Mouse (Mus musculus): ENCODE results near the gene Rnf123. TPM values are rescaled to one million over a fixed set of nuclear protein-coding genes. Genes with fewer than 3 reads are reported as not detected.

Rnf123 gene
- polyA plus RNA-seq, 2 experiments = 88.2 to 146 TPM

GRCm38 (mm10) chr9:108063361-108063760, 19.8 kb downstream of the Rnf123 start:
- Histone ChIP-seq H3K9ac (replicated peaks) (no peak overlapping the region), H3K27me3 (ENCODE audit: control insufficient read depth, insufficient read depth, low read length) (no peaks in the 10 kb centered on the region), H3K27ac (no peak overlapping the region), H3K9me3 (ENCODE audit: control insufficient read depth, low read length) (no peaks in the 10 kb centered on the region), H3K4me3 (ENCODE audit: insufficient read depth in 1 of 2, low read depth in 2 of 2, low read length in 2 of 2) (no peak overlapping the region), H3K36me3 (replicated peaks; ENCODE audit: control insufficient read depth, insufficient read depth, low read depth) (peaks cover 99% of the 10 kb centered on the region), H3K4me2 (ENCODE audit: low read depth) (no peak overlapping the region), H3K4me1 (replicated peaks; ENCODE audit: control insufficient read depth in 2 of 2, insufficient read depth in 2 of 2, low read length in 1 of 2) (no peaks in the 10 kb centered on the region)
- no peak for DNase-seq (ENCODE audit: low read depth in 3 of 3, low spot score in 3 of 3)
- ATAC-seq (ENCODE audit: insufficient read depth) = no peak
- WGBS (ENCODE audit: insufficient replicate concordance) = 72% methylated on average over 12 of the region's 12 CpGs
- TF ChIP-seq EP300 (IDR thresholded peaks at IDR 0.05; ENCODE audit: low read depth) (no peak), CTCF (IDR thresholded peaks at IDR 0.05; ENCODE audit: low read depth) (no peak)

DNA sequence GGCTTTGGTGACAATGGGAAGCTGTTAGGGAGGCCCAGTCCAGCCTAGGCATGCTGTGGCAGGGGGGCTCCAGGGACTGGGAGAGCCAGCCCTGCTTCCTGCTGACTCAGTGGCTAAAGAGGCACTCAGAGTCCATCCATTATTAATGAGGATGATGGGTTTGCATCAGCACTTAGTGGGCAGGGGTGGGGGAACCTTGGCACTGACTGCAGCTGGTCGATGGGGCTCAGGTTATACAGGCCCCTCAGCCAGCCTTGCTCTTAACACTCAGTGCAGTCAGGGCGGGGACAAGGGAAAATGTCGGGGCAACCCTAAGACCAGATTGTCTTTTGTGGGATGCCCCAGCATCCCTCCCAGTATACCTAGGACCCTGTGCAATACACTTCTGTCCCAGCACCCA, 21.0 kb downstream of the Rnf123 start:
- H3K4me3 ChIP-seq (ENCODE audit: insufficient read depth in 1 of 2, low read depth in 2 of 2, low read length in 2 of 2) = no peak overlapping the region
- H3K27me3 ChIP-seq (ENCODE audit: control insufficient read depth, insufficient read depth, low read length) = no peaks in the 10 kb centered on the region
- H3K9ac ChIP-seq (replicated peaks) = no peak overlapping the region
- 81% methylated on average over 3 of the region's 3 CpGs for WGBS (ENCODE audit: insufficient replicate concordance)
- H3K27ac ChIP-seq = no peak overlapping the region
- H3K9me3 ChIP-seq (ENCODE audit: control insufficient read depth, low read length) = no peaks in the 10 kb centered on the region
- no peaks in the 10 kb centered on the region for H3K4me1 ChIP-seq (replicated peaks; ENCODE audit: control insufficient read depth in 2 of 2, insufficient read depth in 2 of 2, low read length in 1 of 2)
- DNase-seq (ENCODE audit: low read depth in 3 of 3, low spot score in 3 of 3) = no peak
- TF ChIP-seq EP300 (IDR thresholded peaks at IDR 0.05; ENCODE audit: low read depth) (no peak), CTCF (IDR thresholded peaks at IDR 0.05; ENCODE audit: low read depth) (no peak)
- ATAC-seq (ENCODE audit: insufficient read depth) = no peak
- H3K36me3 ChIP-seq (replicated peaks; ENCODE audit: control insufficient read depth, insufficient read depth, low read depth) = peaks cover 99% of the 10 kb centered on the region
- H3K4me2 ChIP-seq (ENCODE audit: low read depth) = no peak overlapping the region

- no peak for TF ChIP-seq CTCF (IDR thresholded peaks at IDR 0.05; ENCODE audit: low read depth)
- TF ChIP-seq EP300 (IDR thresholded peaks at IDR 0.05; ENCODE audit: low read depth) = no peak
- no peak overlapping the region for H3K27ac ChIP-seq
- H3K4me2 ChIP-seq (ENCODE audit: low read depth) = no peak overlapping the region
- 92% methylated on average over 9 of the region's 9 CpGs for WGBS (ENCODE audit: insufficient replicate concordance)
- peaks cover 0 to 1% of the 10 kb centered on the region in 2 experiments; a peak in 2 of 4 replicates for H3K4me1 ChIP-seq (replicated peaks; ENCODE audit: control insufficient read depth in 2 of 2, insufficient read depth in 2 of 2, low read length in 1 of 2)
- DNase-seq (ENCODE audit: low read depth in 3 of 3, low spot score in 3 of 3) = no peak
- peaks cover 98% of the 10 kb centered on the region for H3K36me3 ChIP-seq (replicated peaks; ENCODE audit: control insufficient read depth, insufficient read depth, low read depth)
- no peaks in the 10 kb centered on the region for H3K9me3 ChIP-seq (ENCODE audit: control insufficient read depth, low read length)
- H3K27me3 ChIP-seq (ENCODE audit: control insufficient read depth, insufficient read depth, low read length) = no peaks in the 10 kb centered on the region
- H3K9ac ChIP-seq (replicated peaks) = no peak overlapping the region
- H3K4me3 ChIP-seq (ENCODE audit: insufficient read depth in 1 of 2, low read depth in 2 of 2, low read length in 2 of 2) = no peak overlapping the region
- ATAC-seq (ENCODE audit: insufficient read depth) = no peak
Observed at GRCm38 (mm10) chr9:108058291-108058690, 24.9 kb downstream of the Rnf123 start.

DNA sequence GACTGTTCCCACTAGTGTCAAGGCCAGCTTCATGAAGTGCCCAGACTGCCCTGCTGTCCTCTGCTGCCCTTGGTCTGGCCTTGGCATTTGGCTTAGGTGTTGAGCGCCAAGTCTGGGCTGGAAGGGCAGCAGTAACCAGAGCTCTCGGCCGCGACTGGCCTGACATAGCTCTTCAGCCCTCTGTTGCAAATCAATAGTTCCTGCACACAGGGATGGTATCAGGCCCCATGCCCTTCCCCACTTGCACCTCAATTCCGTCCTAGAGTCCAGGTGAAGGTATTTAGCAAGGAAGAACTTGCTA, 25.9 kb downstream of the Rnf123 start:
- Histone ChIP-seq H3K27me3 (ENCODE audit: control insufficient read depth, insufficient read depth, low read length) (no peaks in the 10 kb centered on the region), H3K27ac (no peak overlapping the region), H3K4me1 (replicated peaks; ENCODE audit: control insufficient read depth in 2 of 2, insufficient read depth in 2 of 2, low read length in 1 of 2) (peaks cover 0 to 6% of the 10 kb centered on the region in 2 experiments; a peak in 2 of 4 replicates), H3K4me3 (ENCODE audit: insufficient read depth in 1 of 2, low read depth in 2 of 2, low read length in 2 of 2) (no peak overlapping the region), H3K36me3 (replicated peaks; ENCODE audit: control insufficient read depth, insufficient read depth, low read depth) (peaks cover 93% of the 10 kb centered on the region), H3K9me3 (ENCODE audit: control insufficient read depth, low read length) (no peaks in the 10 kb centered on the region), H3K4me2 (ENCODE audit: low read depth) (no peak overlapping the region), H3K9ac (replicated peaks) (no peak overlapping the region)
- TF ChIP-seq EP300 (IDR thresholded peaks at IDR 0.05; ENCODE audit: low read depth) (no peak), CTCF (IDR thresholded peaks at IDR 0.05; ENCODE audit: low read depth) (no peak)
- ATAC-seq (ENCODE audit: insufficient read depth) = no peak
- 89% methylated on average over 5 of the region's 5 CpGs for WGBS (ENCODE audit: insufficient replicate concordance)
- DNase-seq (ENCODE audit: low read depth in 3 of 3, low spot score in 3 of 3) = no peak

GRCm38 (mm10) chr9:108056361-108057261, 26.5 kb downstream of the Rnf123 start:
- Histone ChIP-seq H3K27ac (no peak overlapping the region), H3K9ac (replicated peaks) (no peak overlapping the region), H3K36me3 (replicated peaks; ENCODE audit: control insufficient read depth, insufficient read depth, low read depth) (peaks cover 93% of the 10 kb centered on the region), H3K9me3 (ENCODE audit: control insufficient read depth, low read length) (no peaks in the 10 kb centered on the region), H3K4me1 (replicated peaks; ENCODE audit: control insufficient read depth in 2 of 2, insufficient read depth in 2 of 2, low read length in 1 of 2) (peaks cover 0 to 6% of the 10 kb centered on the region in 2 experiments; a peak in 2 of 4 replicates), H3K4me2 (ENCODE audit: low read depth) (no peak overlapping the region), H3K4me3 (ENCODE audit: insufficient read depth in 1 of 2, low read depth in 2 of 2, low read length in 2 of 2) (no peak overlapping the region), H3K27me3 (ENCODE audit: control insufficient read depth, insufficient read depth, low read length) (no peaks in the 10 kb centered on the region)
- DNase-seq (ENCODE audit: low read depth in 3 of 3, low spot score in 3 of 3) = no peak
- TF ChIP-seq CTCF (IDR thresholded peaks at IDR 0.05; ENCODE audit: low read depth) (no peak), EP300 (IDR thresholded peaks at IDR 0.05; ENCODE audit: low read depth) (no peak)
- 87% methylated on average over 28 of the region's 28 CpGs for WGBS (ENCODE audit: insufficient replicate concordance)
- ATAC-seq (ENCODE audit: insufficient read depth) = no peak

Measured in liver, embryonic 14.5 days (tissue).